Mouse (Mus musculus): Measurements from ENCODE around the gene Atp1a3.
A peak's percentile ranks its signal among the peaks of the same experiment; 100 is the strongest.

Gene Atp1a3

DNA sequence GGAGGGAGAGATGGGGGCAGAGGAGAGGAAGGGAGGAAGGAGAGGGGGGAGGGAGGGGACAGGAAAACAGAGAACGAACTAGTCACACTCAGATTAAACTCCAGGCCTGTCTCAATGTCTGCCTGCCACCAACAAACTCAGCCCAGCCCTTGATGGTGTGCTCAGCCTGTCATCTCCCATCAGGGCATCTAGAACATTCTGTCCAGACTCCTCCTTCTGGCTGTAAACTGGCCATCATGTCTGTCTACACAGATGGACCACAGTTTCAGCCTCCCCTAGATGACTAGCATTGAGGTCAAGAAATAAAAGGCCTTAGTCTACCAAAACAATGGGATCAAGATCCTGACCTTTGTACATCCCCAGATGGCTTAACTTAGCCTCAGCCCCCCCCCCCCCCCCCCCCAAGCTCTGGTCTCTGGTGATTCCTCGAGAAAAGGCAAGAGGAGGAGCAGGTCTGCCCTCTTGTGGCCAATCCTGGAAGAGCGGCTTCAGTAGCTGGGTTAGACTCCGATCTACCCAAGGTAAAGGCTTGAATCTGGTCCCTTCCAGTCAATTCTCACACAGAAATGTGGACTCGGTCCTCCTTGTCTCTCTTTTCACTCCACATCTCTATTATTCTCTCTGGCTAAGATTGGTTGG lies 40.7 kb downstream of the Atp1a3 start:
- peak in 1 of 2 experiments; percentile 84 for DNase-seq (ENCODE audit: low spot score in 2 of 2)

DNA sequence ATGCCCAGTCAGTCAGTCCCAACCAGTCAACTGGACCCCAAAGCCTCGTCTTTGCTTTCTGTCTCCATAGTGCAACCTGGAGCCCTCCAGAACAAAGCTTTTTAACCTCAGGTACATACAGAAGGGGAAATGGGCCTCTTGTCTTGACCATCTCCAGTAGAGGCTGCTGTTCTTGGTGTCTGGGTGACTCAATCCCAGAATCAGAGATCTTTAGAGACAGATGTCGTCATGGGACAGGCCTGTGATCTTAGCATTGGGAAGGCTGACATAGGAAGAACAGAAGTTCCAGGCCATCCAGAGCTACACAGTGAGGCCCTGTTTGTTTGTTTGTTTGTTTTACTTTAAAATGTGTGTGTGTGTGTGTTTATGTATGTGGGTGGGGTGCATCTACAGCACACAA lies 41.5 kb downstream of the Atp1a3 start:
- no peak for DNase-seq (ENCODE audit: low spot score in 2 of 2)

DNA sequence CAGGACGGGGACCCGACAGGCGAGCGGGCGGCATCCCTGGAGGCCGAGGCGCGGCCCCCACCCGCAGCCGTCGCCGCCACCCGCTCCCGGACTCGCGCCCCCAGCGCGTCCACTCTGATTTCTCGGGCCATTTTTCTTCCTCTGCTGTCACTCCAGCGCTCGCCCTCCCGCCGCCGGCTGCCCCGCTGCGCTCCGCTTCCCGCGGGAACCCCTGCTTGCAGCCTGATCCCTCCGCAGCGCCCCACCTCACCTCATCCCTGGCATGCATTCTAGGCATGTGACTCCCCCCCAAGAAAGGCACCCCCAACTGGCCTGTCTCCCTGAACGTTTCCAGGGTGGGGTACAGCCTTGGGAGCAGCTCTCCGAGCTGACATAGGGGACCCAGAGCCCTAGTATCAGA lies 50.5 kb downstream of the Atp1a3 start:
- no peak for DNase-seq (ENCODE audit: low spot score in 2 of 2)

DNA sequence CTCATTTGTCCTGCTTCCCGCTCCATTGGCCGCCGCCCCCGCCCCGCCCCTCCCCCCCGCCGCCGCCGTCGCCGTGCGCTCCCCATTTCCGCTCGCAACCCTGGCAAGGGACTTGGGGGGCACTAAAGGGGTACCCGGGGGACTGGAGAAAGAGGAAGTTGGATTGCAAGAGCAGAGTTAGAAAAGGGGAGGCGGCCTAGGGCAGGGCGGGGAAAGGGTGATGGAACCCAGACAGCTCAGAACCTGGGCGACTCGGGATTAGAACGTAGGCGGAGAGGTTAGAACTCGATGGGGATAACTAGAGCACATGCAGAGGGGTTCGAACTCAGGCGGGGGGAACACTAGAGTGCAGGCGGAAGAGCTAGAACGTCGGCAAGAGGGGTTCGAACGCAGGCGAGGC lies 51.3 kb downstream of the Atp1a3 start:
- no peak for DNase-seq (ENCODE audit: low spot score in 2 of 2)

DNA sequence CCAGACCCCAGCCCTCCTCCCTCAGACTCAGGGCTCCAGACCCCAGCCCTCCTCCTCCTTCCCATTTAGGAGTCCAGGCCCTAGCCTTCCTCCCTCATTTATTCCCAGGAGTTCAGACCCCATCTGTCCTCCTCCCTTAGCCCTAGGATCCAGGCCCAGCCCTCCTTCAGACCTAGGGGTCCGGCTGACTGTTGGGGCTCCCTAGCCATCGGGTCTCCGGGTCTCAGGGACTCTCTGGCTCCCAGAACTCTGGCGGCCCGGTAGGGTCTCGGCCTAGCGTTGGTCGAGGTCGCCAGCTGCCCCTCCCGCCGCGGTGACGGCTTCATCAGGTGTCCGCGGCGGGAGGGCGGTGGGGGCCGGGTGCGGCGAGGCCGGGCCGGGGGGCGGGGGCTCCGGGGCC lies 51.8 kb downstream of the Atp1a3 start:
- DNase-seq (ENCODE audit: low spot score in 2 of 2) = no peak

DNA sequence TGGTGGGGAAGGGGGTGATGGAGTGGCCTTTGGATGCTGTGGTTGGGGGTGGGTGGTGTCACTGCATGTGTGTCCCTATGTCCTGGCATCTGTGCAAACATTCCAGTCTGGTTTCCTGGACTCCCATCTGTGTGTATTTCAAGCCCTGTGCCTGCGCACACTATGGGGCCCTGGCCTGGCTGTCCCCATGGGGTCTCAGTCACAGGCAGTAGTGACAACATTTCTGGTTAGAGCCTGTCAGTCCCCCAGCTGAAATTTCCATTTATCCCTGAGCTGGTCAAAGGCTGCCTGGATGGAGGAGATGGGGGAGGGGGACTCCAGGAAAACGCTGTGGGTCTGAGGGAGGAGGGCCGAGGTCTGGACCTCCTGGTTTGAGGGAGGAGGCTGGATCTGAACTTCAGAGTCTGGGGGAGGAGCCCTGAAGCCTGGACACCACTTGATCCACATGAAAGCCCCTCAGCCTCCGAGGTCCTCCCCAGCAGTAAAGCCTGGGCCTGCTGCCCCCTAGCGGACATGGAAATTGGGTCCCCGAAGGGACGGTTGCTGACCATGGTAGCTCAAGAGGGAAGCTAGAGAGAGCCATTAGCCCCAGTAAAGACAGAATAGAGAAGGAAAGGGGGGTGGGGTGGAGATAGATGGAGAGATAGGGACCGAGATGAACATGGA lies 55.7 kb downstream of the Atp1a3 start:
- DNase-seq (ENCODE audit: low spot score in 2 of 2) = peak in 1 of 2 experiments; percentile 47

DNA sequence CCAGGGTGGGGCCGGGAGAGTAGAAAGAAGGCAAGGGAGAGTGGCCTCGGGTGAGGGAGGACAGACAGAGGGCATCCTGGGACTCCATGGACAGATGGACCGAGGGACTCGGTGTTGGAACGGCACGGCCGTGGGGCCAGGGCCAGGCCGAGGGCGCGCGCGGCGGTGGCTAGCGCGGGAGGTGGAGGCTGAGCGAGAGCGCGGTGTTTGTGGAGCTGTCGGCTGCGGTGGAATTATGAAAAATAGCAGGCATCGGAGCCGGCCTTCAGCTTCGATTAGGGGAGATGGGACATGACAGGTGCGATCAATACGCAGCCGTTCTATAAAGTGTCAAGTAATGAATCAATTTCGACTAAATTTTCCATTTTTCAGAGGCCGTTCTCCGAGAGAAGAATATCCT lies 57.0 kb downstream of the Atp1a3 start:
- no peak for DNase-seq (ENCODE audit: low spot score in 2 of 2)

DNA sequence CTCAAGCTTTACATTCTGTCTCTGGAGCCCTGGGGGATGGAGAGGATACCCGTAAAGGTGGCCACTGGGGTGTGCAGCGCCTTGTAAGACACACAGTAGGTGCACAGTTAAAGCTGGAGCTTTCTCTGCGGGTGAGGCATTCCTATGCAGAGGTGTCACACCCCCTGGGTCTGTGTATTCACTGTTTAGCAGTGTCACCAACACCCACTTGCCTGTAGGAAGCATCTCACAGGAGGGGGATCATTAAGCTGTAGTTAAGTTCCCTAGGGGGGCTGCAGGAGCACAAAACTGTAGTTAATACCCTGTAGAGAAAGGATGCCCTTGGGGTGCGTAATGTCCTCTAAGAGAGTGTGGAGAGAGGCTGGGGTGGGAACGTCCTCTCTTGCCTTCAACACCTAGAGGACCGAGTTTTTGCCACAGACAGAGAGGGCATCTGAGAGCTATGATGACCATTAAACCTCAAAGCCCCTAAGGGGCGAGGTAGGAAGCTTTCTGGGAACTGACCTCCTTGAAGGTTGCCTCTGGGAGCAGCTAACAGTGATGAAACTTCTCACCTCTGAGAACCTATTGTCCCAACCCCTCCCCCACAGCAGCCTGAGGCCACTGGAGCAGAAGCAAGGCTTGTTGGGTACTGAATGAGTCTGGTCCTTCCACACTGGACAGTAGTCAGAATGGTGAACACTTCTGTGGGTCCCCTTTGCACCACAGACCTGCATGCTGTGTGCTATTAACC lies 58.3 kb downstream of the Atp1a3 start:
- no peak for DNase-seq (ENCODE audit: low spot score in 2 of 2)

DNA sequence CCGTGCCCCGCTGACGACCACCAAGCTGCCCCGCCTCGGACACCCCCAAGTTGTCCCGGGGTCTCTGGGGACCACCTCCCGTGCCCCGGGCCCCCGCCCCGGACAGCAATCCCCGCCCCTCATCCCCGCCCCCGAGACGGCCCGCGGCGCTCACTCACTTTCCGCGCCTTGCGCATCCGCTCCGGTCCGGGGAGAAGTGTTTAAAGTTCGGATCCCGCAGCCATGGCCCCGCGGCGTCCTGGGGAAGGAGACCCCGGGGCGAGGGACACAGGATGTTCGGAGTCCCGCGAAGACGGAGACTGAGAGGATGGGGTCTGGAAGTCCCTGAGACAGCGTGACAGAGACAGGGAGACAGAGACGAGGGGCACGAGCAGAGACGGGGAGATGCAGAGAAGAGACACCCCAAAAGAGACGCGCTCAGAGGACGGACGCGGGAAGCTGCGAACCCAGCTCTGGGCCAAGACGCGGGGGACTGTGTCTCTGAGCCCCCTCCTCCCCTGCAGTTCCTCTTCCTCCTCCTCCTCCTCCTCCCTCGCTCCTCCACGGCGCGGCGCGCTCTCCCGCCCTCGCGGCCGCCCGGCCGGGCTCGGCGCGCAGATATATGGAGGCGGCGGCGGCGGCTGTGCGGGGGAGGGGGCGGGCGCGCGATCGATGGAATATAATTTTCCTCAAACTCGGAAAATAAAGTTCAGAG lies 61.4 kb downstream of the Atp1a3 start, which contains the start of gene Gm4881:
TSS of gene Gm4881 (minus strand) at position 238 of the 694 bp plus-strand sequence.
- no peak for DNase-seq (ENCODE audit: low spot score in 2 of 2)

DNA sequence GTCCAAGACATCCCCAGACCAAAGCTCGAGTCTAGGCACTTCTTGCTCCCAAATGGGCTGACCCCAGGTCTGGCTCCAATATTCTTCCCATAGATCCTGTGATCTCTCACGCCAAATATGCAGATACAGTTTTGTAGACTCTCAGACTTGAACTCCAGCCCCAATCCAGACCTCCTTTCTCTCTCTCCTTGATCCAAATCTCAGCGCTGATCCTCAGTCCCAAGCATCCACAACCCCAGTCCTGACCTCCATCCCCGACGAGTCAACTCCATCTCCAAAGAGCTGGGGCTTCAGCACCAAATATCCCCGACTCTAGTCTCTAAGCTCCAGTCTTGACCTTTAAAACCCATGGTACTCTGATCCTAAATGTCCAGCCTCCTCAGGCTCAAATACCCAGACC lies 62.1 kb downstream of the Atp1a3 start:
- no peak for DNase-seq (ENCODE audit: low spot score in 2 of 2)

DNA sequence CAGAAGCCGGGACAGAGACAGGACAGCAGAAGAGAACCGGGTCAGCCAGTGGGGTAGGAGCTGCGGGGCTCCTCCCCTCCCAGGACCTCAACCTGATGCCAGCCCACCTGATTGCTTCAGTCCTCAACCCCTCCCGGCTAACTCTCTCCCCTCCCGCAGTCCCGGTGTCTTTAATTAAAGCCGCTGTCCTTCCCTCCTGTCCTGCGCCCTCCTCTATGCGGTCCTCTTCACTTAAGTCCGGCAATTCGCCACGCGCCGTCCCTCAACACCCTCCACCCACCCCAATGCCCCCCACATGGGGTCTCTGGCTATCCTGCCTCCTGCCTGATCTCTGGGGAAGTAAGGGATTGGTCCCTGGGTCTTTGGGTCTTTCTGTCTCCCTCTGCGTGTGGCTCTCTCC lies 74.1 kb downstream of the Atp1a3 start:
- DNase-seq (ENCODE audit: low spot score in 2 of 2) = no peak

DNA sequence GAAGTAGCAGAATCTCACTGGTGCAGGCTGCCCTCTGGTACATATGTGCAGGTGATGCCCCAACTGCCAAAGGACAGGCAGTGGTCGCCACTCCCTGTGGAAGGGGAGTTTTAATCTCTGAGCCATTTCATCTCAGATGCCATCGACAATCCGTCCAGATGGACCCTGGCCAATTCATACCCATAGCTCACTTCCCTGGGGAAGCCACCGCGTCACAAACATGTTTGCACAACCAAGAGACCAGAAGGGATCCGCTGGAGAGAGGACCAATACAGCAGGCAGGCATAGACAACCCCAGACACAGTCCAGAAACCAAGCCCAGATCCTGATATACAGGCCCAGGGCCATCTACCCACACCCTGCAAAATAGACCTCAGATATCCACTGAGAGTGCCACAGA lies 75.3 kb downstream of the Atp1a3 start:
- no peak for DNase-seq (ENCODE audit: low spot score in 2 of 2)

All from frontal cortex, postnatal 14 days (tissue).